Mouse (Mus musculus): ENCODE results near the gene Scyl1. TPM values are rescaled to one million over a fixed set of nuclear protein-coding genes. Genes with fewer than 3 reads are reported as not detected.

Scyl1 gene
- total and polyA plus RNA-seq, 2 experiments: 28.9 to 46.6 TPM

- under 1% methylated on average over 25 of the region's 25 CpGs for WGBS
- Histone ChIP-seq H3K27me3 (ENCODE audit: control insufficient read depth, insufficient read depth, low read length) (no peaks in the 10 kb centered on the region), H3K9ac (ENCODE audit: low read depth, low read length) (peak overlapping the region; percentile 69), H3K36me3 (ENCODE audit: control insufficient read depth, insufficient read depth, low read length) (peaks cover 18% of the 10 kb centered on the region), H3K27ac (replicated peaks; ENCODE audit: insufficient read depth, low read depth, low read length) (peak overlapping the region; percentile 98), H3K4me3 (ENCODE audit: insufficient read depth, low read depth, low read length) (peak overlapping the region; percentile 90), H3K4me1 (ENCODE audit: control insufficient read depth, insufficient read depth, low read length) (peaks cover 10% of the 10 kb centered on the region), H3K79me2 (ENCODE audit: control insufficient read depth, insufficient read depth, low read length) (peaks cover 8% of the 10 kb centered on the region; the same call in 1 of the 2 replicates)
- TF ChIP-seq POLR2A (IDR thresholded peaks at IDR 0.05; ENCODE audit: extremely low read depth, insufficient read depth, low read length) (peak; percentile 100), CTCF (IDR thresholded peaks at IDR 0.05; ENCODE audit: low read depth, low read length) (no peak)
- peak; percentile 90 for DNase-seq (ENCODE audit: extremely low read depth, low read depth, low spot score)
These were observed 31.0 kb upstream of the Scyl1 start for GRCm38 (mm10) chr19:5802011-5802786.

GRCm38 (mm10) chr19:5801432-5801964 lies 30.3 kb upstream of the Scyl1 start:
- H3K27me3 ChIP-seq (ENCODE audit: control insufficient read depth, insufficient read depth, low read length): no peaks in the 10 kb centered on the region
- TF ChIP-seq CTCF (IDR thresholded peaks at IDR 0.05; ENCODE audit: low read depth, low read length) (no peak), POLR2A (IDR thresholded peaks at IDR 0.05; ENCODE audit: extremely low read depth, insufficient read depth, low read length) (no peak)
- 0% methylated on average over 3 of the region's 3 CpGs for WGBS
- H3K9ac ChIP-seq (ENCODE audit: low read depth, low read length): peak overlapping the region; percentile 78
- H3K79me2 ChIP-seq (ENCODE audit: control insufficient read depth, insufficient read depth, low read length): peaks cover 8% of the 10 kb centered on the region; the same call in 1 of the 2 replicates
- peak overlapping the region; percentile 90 for H3K4me3 ChIP-seq (ENCODE audit: insufficient read depth, low read depth, low read length)
- H3K27ac ChIP-seq (replicated peaks; ENCODE audit: insufficient read depth, low read depth, low read length): peak overlapping the region; percentile 43
- peaks cover 25% of the 10 kb centered on the region for H3K36me3 ChIP-seq (ENCODE audit: control insufficient read depth, insufficient read depth, low read length)
- H3K4me1 ChIP-seq (ENCODE audit: control insufficient read depth, insufficient read depth, low read length): peaks cover 7% of the 10 kb centered on the region; the same call in 1 of the 2 replicates
- peak; percentile 30 for DNase-seq (ENCODE audit: extremely low read depth, low read depth, low spot score)

GRCm38 (mm10) chr19:5800632-5801431 lies 29.6 kb upstream of the Scyl1 start:
- H3K36me3 ChIP-seq (ENCODE audit: control insufficient read depth, insufficient read depth, low read length): peaks cover 31% of the 10 kb centered on the region
- no peaks in the 10 kb centered on the region for H3K27me3 ChIP-seq (ENCODE audit: control insufficient read depth, insufficient read depth, low read length)
- peak overlapping the region; percentile 90 for H3K4me3 ChIP-seq (ENCODE audit: insufficient read depth, low read depth, low read length)
- no peak for TF ChIP-seq CTCF (IDR thresholded peaks at IDR 0.05; ENCODE audit: low read depth, low read length)
- TF ChIP-seq POLR2A (IDR thresholded peaks at IDR 0.05; ENCODE audit: extremely low read depth, insufficient read depth, low read length): peak; percentile 58; the same call in 1 of the 2 replicates
- peak overlapping the region; percentile 78 for H3K9ac ChIP-seq (ENCODE audit: low read depth, low read length)
- under 1% methylated on average over 19 of the region's 19 CpGs for WGBS
- peak overlapping the region; percentile 43 for H3K27ac ChIP-seq (replicated peaks; ENCODE audit: insufficient read depth, low read depth, low read length)
- peaks cover 8% of the 10 kb centered on the region; the same call in 1 of the 2 replicates for H3K79me2 ChIP-seq (ENCODE audit: control insufficient read depth, insufficient read depth, low read length)
- peak; percentile 56 for DNase-seq (ENCODE audit: extremely low read depth, low read depth, low spot score)
- peaks cover 10% of the 10 kb centered on the region; the same call in 1 of the 2 replicates for H3K4me1 ChIP-seq (ENCODE audit: control insufficient read depth, insufficient read depth, low read length)

- H3K9ac ChIP-seq (ENCODE audit: low read depth, low read length): peak overlapping the region; percentile 78
- DNase-seq (ENCODE audit: extremely low read depth, low read depth, low spot score): no peak
- 0% methylated on average over 2 of the region's 2 CpGs for WGBS
- H3K27me3 ChIP-seq (ENCODE audit: control insufficient read depth, insufficient read depth, low read length): no peaks in the 10 kb centered on the region
- H3K36me3 ChIP-seq (ENCODE audit: control insufficient read depth, insufficient read depth, low read length): peaks cover 36% of the 10 kb centered on the region
- H3K27ac ChIP-seq (replicated peaks; ENCODE audit: insufficient read depth, low read depth, low read length): peak overlapping the region; percentile 8; the same call in 1 of the 2 replicates
- H3K4me3 ChIP-seq (ENCODE audit: insufficient read depth, low read depth, low read length): peak overlapping the region; percentile 90
- peaks cover 8% of the 10 kb centered on the region; the same call in 1 of the 2 replicates for H3K79me2 ChIP-seq (ENCODE audit: control insufficient read depth, insufficient read depth, low read length)
- peaks cover 11% of the 10 kb centered on the region; the same call in 1 of the 2 replicates for H3K4me1 ChIP-seq (ENCODE audit: control insufficient read depth, insufficient read depth, low read length)
- 0 out of 2 replicates have a peak, but pooled peaks have one; percentile 15 for TF ChIP-seq POLR2A (IDR thresholded peaks at IDR 0.05; ENCODE audit: extremely low read depth, insufficient read depth, low read length)
- TF ChIP-seq CTCF (IDR thresholded peaks at IDR 0.05; ENCODE audit: low read depth, low read length): no peak
These were observed 29.1 kb upstream of the Scyl1 start for GRCm38 (mm10) chr19:5800350-5800631.

- WGBS: under 1% methylated on average over 10 of the region's 10 CpGs
- H3K9ac ChIP-seq (ENCODE audit: low read depth, low read length): peak overlapping the region; percentile 78
- peaks cover 39% of the 10 kb centered on the region for H3K36me3 ChIP-seq (ENCODE audit: control insufficient read depth, insufficient read depth, low read length)
- DNase-seq (ENCODE audit: extremely low read depth, low read depth, low spot score): peak; percentile 72
- TF ChIP-seq POLR2A (IDR thresholded peaks at IDR 0.05; ENCODE audit: extremely low read depth, insufficient read depth, low read length) (no peak), CTCF (IDR thresholded peaks at IDR 0.05; ENCODE audit: low read depth, low read length) (no peak)
- H3K27ac ChIP-seq (replicated peaks; ENCODE audit: insufficient read depth, low read depth, low read length): no peak overlapping the region; the same call in 1 of the 2 replicates
- H3K79me2 ChIP-seq (ENCODE audit: control insufficient read depth, insufficient read depth, low read length): peaks cover 8% of the 10 kb centered on the region; the same call in 1 of the 2 replicates
- no peaks in the 10 kb centered on the region for H3K27me3 ChIP-seq (ENCODE audit: control insufficient read depth, insufficient read depth, low read length)
- H3K4me3 ChIP-seq (ENCODE audit: insufficient read depth, low read depth, low read length): peak overlapping the region; percentile 90
- peaks cover 12% of the 10 kb centered on the region; the same call in 1 of the 2 replicates for H3K4me1 ChIP-seq (ENCODE audit: control insufficient read depth, insufficient read depth, low read length)
These were observed 28.5 kb upstream of the Scyl1 start for GRCm38 (mm10) chr19:5799566-5800349.
